Mouse (Mus musculus) heart, postnatal 14 days (tissue): ENCODE results near the gene Rhbdl1. TPM values are rescaled to one million over a fixed set of nuclear protein-coding genes. Genes with fewer than 3 reads are reported as not detected.

Source experiments
- DNase-seq, 2 experiments: peaks; one replicate each; pipeline ENCODE4 v3.0.0; 2021 to 2022
- intact Hi-C: fragments of 180-260 bp; cut with DNase I; formaldehyde crosslinking; loops from one replicate; pipeline ENCODE4 v1.15.1; 2025
- total RNA-seq, 2 experiments: library from RNA; stranded (reverse); gene quantifications; 2 replicates each; pipeline ENCODE4 v1.2.3; 2021

Rhbdl1 gene
- total RNA-seq, 2 experiments from 2014 or later = 2.5 to 3.1 TPM

- intact Hi-C loops = no loop called here
- no peak for DNase-seq
Measured at GRCm38 (mm10) chr17:25843122-25843521, 6.0 kb upstream of the Rhbdl1 start.

- intact Hi-C loops = no loop called here
Measured at GRCm38 (mm10) chr17:25842509-25842908, 5.4 kb upstream of the Rhbdl1 start.

DNA sequence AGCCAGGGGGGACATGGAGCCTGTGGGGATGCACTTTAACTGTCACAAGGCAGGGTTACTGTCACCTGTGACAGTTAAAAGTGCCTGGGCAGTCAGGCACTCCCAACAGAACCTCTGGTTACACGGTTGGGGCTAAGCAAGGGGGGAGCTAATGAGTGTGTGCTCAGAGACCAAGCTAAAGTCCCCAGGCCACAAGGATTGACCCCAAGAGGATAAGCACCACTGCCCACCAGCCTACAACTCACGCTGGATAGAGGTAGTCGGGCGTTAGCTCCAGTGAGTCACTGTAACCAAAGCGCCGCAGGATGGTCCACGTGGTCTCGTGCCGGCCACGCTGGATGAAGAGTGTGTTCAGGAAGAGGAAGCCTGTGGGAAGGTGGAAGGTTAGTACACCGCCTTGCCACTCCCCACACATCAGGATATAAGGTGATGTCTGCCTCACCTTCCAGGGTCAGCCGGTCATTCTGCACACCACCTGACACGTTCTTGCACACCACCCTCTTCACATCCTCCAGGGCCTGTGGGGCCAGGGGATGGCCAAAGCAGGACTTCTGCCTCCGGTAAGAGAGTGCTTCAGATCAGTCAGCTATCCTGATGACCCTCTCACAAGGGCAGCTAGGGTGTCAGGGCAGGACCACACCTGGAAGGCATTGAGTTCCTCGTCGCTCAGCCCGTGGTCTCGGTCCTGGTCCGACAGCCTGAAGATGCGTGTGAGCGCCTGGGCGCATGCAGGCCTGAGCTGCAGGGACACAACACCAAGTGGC lies 4.2 kb upstream of the Rhbdl1 start, which contains the start of gene Gm20683:
Gene Gm20683, minus strand, starts transcription at position 647 of the 764 bp plus-strand sequence.
- intact Hi-C loops = no loop called here
- no peak for DNase-seq

More at GRCm38 (mm10) chr17:25842509-25842908, 5.4 kb upstream of the Rhbdl1 start:
- DNase-seq = no peak

DNA sequence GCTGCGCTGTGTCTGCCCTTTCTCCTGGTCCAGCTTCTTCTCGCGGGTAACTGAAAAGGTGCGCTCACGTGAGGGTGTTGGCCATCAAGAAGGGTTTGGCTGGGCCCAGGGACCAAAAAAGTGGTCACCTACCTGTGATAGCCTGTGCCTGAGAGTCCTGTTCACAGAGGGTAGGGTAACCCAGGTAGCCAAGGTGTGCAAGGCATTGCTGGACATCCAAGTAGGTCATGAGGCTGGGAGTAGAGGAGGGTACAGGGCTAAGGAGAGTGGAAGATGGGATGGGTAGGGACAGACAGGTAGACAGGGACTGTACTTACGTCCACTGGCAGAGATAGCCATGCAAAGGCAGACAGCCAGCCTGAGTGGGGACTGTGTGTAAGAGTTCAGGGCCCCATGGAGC lies 3.4 kb upstream of the Rhbdl1 start:
- intact Hi-C loops = no loop called here
- DNase-seq = no peak

DNA sequence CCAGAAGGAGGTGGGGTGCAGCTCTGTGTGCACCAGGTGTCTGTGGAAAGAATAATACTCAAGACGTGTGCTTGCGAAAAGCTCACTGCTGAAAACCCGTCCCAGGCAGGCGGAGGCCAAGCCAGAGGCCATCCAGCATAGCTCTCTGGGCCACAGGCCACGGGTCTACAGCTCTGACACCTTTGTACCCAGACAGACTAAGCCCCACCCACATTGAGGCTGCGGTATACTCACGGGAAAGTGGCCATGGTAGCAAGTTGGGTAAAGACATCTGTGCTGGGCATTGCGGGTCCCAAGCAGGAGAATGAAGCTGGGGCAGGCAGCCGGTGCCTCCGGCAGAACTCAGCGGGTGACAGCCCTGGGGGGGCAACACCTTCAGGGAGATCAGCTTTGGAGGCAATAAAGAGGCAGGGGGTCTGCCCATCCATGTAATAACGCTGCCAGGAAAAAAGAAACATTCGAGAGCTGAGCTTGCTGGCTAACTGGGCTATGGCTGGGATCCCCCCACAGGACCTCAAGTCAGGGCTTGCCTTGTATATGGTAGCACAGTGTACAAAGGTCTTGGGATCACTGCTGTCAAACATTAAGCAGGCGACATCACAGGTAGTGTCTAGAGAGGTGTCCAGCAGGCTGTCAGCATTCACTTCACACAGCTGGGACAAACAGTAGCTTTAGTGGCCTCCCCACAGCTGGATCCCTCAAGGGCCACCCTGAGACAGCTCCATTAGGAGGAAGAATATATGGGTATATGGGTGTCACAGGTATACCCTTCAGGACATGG lies 2.5 kb upstream of the Rhbdl1 start:
- intact Hi-C loops = no loop called here
- DNase-seq = no peak

GRCm38 (mm10) chr17:25838904-25839303 lies 1.8 kb upstream of the Rhbdl1 start:
- DNase-seq = no peak
- intact Hi-C loops = no loop called here

DNA sequence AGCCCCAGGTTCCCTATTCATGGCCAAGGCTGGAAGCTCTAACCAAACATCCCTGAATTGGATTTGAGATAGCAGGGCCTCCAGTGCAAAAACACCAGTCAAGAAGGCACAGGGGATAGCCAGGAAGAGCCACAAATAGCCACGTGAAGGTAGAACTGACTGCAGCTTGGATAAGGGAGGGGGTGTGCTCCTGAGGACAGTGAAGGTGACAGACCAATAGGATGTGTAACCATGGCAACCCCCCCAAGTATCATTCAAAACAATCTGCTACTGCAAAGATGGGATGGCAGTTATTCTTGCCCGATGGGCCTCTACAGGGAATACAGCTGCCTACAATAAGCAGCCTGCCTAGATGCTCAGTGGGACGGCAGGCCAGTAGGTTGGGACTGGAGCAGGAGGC lies 438 bp upstream of the Rhbdl1 start:
- DNase-seq = no peak
- intact Hi-C loops = no loop called here

- peak in 1 of 2 experiments; percentile 32 for DNase-seq
- intact Hi-C loops = no loop called here
Measured at GRCm38 (mm10) chr17:25836397-25837075, 559 bp downstream of the Rhbdl1 start.

- intact Hi-C loops = no loop called here
- DNase-seq = no peak
Measured at GRCm38 (mm10) chr17:25835816-25836215, 1.3 kb downstream of the Rhbdl1 start.

- intact Hi-C loops = no loop called here
- DNase-seq = no peak
Measured at GRCm38 (mm10) chr17:25835301-25835700, 1.8 kb downstream of the Rhbdl1 start.

DNA sequence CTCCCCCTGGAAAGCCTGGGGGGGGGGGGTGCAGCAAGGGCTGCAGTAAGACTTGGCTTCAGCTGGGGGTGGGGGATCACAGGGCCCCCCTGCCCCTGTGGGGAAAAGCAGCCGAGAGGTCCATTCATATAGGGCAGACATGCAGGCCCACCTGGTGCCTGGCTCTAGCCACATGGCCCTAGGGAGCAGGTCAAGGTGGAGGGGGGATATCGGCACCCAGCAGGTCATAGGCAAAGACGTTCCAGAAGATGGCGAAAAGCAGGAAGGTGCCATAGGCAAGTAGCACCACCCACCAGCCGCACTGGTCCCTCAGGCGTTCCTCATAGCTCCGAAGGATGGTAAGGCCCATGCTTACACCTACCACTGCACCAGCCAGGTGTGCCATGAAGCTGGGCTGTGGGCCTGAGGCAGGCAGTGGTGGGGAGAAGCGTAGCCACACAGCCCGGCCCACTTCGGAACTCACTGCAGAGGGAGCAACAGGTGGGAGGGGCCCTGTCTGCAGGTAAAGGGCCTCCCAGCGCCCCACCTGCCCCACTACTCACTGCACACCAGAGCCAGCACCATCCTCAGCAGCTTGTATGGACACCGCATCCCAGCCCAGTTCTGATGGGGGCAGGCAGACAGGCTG lies 2.4 kb downstream of the Rhbdl1 start:
- no peak for DNase-seq
- intact Hi-C loops = no loop called here

GRCm38 (mm10) chr17:25833961-25834594 lies 3.0 kb downstream of the Rhbdl1 start:
- intact Hi-C loops = no loop called here
- DNase-seq = peak in 1 of 2 experiments; percentile 42

- intact Hi-C loops = no loop called here
- DNase-seq = peak; percentile 90 to 94
Measured at GRCm38 (mm10) chr17:25833291-25833663, 3.8 kb downstream of the Rhbdl1 start, which contains the start of gene Stub1. Gene Stub1, minus strand, starts transcription at chr17:25833404.

DNA sequence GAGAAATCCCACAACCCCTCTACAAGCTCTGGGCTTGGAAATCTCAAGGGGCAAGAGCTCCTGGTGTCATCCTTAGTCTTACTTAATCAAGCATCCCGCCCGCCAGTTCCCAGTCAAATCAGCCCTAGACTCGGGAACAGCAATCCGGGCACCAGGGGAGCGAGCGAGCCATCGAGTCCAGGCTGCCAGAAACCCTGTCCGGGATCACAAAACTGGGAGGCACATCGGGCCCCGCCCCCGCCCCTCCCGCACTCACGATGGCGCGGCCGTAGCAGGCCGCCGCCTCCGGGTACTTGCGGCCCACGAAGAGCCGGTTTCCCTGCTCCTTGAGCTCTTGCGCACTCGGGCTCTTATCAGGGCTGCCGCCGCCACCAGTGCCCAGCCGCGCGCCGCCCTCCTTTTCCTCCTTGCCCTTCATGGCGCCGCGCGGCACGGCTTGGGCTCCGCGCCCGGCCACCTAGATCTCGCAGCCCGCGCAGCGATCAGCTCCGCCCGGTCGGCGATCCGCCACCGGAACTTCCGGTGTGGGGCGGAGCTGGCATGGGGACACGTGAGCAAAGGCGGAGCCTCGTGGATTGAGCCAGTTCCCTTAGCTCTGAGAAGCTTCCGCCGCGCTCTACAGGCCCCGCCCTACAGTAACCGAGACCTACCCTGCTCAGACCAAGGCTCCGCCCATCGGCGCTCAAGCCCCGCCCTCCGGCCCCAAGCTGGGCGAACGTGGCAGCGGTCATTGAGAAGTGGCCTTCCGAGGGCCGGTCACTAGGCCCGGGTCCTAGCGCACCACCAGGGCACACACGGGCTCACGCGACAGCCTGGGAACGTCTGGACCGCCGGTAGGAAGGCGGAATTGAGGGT lies 4.4 kb downstream of the Rhbdl1 start:
- peak; percentile 100 for DNase-seq
- intact Hi-C loops = no loop called here

- intact Hi-C loops = no loop called here
- DNase-seq = peak in 1 of 2 experiments; percentile 31
Measured at GRCm38 (mm10) chr17:25831451-25832281, 5.4 kb downstream of the Rhbdl1 start.

DNA sequence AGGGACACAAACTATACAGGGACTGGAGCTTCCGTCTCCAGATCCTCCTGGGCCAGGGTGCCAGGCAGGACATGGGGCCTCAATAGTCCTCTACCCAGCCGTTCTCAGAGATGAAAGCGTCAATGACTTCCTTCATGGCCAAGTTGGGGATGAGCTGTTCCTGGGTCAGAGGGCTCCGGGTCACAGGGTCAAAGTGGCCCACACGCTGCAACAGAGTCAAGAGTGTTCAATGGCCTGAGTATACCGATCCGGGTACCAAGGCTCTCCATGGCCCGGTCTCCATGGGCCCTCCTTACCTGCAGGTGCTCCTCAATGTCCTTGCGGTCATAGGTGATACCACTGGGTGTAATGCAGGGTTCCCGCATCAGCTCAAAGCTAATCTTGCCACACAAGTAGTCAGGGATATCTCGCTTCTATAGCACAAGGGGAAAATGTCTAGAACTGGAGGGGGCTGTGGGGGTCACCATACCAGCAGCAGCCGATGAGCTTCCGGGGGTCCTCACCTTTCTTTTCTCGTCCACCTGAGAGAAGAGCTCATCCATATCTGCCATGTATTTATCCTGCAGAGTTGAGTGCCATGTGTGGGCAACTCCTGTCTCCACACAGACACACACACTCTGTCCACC lies 6.2 kb downstream of the Rhbdl1 start:
- no peak for DNase-seq
- intact Hi-C loops = no loop called here

- DNase-seq = no peak
- intact Hi-C loops = no loop called here
Measured at GRCm38 (mm10) chr17:25830200-25830753, 6.8 kb downstream of the Rhbdl1 start.
